Mouse (Mus musculus): ENCODE measurements around the gene St5. TPM values are rescaled to one million over a fixed set of nuclear protein-coding genes. Genes with fewer than 3 reads are reported as not detected.

St5 gene
- total RNA-seq, 1 experiment = 25.6 TPM

DNA sequence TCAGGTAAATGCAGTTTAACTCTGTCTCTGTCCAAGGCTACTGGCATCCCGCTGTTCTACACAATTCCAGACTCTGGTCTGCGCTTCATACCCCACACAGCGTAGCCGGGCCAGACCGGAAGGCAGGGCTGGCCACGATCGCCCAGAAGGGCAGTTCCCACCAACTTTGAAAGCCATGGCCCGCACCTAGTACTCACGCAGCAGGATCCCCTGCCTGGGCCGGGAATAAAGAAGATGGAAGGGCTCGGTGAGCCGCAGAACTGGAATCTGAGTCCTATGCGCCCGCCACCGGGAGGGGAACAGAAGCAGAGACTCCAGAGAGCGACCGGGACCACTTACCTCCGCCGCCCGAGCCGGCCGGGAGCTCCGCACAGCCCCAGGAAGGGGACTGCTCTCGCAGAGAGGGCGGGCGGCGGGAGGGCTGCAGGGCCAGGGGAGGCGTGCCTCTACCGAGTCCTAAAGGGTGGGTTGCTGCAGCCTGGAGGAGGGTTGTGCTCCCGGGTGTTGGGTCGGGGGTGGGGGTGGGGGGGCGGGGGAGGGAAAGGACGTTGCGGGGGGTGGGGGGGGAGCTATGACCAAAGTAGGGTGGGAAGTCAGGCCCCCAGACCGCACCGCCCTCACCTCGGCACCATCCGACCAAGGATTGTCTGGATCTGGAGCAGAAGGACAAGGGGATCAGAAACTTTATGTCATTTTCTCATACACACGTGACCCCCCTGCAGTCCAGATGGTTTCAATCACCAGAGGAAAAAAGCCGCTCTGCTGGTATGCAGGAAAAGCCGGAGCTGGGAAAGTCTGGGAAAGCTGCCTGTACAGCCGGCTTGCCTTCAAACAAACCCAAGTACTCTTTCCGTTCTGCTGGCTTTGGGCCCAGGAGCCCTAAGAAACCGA, 31.6 kb downstream of the St5 start:
- H3K27ac ChIP-seq (ENCODE audit: insufficient read depth, low read depth, low read length, poor library complexity, severe bottlenecking) = no peak overlapping the region
- no peaks in the 10 kb centered on the region for H3K36me3 ChIP-seq (ENCODE audit: control insufficient read depth, insufficient read depth, low read length, poor library complexity, severe bottlenecking)
- H3K4me1 ChIP-seq (ENCODE audit: control insufficient read depth in 2 of 2, insufficient read depth in 2 of 2, low read length in 2 of 2, poor library complexity in 1 of 2) = no peaks in the 10 kb centered on the region
- H3K9ac ChIP-seq (ENCODE audit: insufficient read depth, low read depth, low read length, poor library complexity, severe bottlenecking) = peak overlapping the region; percentile 66
- no peaks in the 10 kb centered on the region for H3K9me3 ChIP-seq (ENCODE audit: control insufficient read depth, insufficient read depth, low read depth, low read length)
- DNase-seq (ENCODE audit: low read depth, low spot score) = peak; percentile 12
- TF ChIP-seq MAFK (IDR thresholded peaks at IDR 0.05; ENCODE audit: insufficient read depth, low read depth, low read length) (no peak), CHD2 (IDR thresholded peaks at IDR 0.05; ENCODE audit: low read depth, low read length) (no peak), ZC3H11A (IDR thresholded peaks at IDR 0.05; ENCODE audit: borderline replicate concordance, low read depth, low read length) (no peak), HCFC1 (IDR thresholded peaks at IDR 0.05; ENCODE audit: borderline replicate concordance, insufficient read depth, low read length) (no peak), ZNF384 (IDR thresholded peaks at IDR 0.05; ENCODE audit: low read depth, low read length) (no peak)
- in situ Hi-C loops (cut with MboI; ENCODE audit: low sequenced_read_pairs in 2 of 2, unreplicated experiment in 2 of 2) = no loop called here
- peak overlapping the region; percentile 60 to 65 for H3K4me3 ChIP-seq (ENCODE audit: insufficient read depth in 1 of 2, low read depth in 1 of 2, low read length in 2 of 2, poor library complexity in 1 of 2, severe bottlenecking in 1 of 2)

DNA sequence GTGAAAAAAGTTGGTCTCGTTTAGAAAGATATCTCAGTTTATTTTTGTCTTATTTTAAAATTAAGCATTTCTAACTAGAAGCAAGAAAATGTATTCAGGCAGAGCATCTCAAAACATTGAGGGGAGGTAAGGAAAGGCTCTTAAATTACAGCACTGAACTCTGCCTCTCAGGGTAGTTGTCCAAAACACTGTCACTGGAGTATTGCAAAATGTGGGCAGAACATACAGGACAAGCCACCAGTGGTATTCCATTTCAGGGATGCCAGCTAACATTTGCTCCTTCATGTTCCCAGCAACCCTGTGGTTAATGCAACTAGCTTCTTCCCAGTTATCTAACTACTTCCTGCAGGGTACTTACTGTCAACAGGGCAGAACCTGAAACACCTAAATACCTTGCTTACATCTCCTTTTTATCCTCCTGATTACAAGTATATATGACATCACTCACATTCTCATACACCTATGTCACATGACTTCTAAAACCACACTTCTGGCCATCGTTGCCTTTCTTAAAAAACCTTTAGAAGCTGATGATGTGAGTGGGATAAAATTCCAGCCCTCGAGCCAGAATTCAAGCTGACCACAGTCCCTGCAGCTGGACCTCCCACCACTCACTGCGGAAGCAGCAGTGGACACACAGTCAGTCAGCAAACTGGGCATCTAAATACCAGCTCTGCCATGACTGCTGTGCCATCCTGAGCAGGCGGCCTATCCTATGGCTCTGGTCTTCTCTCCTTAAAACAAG, 33.8 kb downstream of the St5 start:
- TF ChIP-seq CHD2 (IDR thresholded peaks at IDR 0.05; ENCODE audit: low read depth, low read length) = no peak
- TF ChIP-seq HCFC1 (IDR thresholded peaks at IDR 0.05; ENCODE audit: borderline replicate concordance, insufficient read depth, low read length) = no peak
- TF ChIP-seq ZNF384 (IDR thresholded peaks at IDR 0.05; ENCODE audit: low read depth, low read length) = no peak
- TF ChIP-seq MAFK (IDR thresholded peaks at IDR 0.05; ENCODE audit: insufficient read depth, low read depth, low read length) = no peak
- TF ChIP-seq ZC3H11A (IDR thresholded peaks at IDR 0.05; ENCODE audit: borderline replicate concordance, low read depth, low read length) = no peak
- H3K9ac ChIP-seq (ENCODE audit: insufficient read depth, low read depth, low read length, poor library complexity, severe bottlenecking) = no peak overlapping the region
- no peak overlapping the region for H3K27ac ChIP-seq (ENCODE audit: insufficient read depth, low read depth, low read length, poor library complexity, severe bottlenecking)
- H3K36me3 ChIP-seq (ENCODE audit: control insufficient read depth, insufficient read depth, low read length, poor library complexity, severe bottlenecking) = no peaks in the 10 kb centered on the region
- no peaks in the 10 kb centered on the region for H3K4me1 ChIP-seq (ENCODE audit: control insufficient read depth in 2 of 2, insufficient read depth in 2 of 2, low read length in 2 of 2, poor library complexity in 1 of 2)
- in situ Hi-C loops (cut with MboI; ENCODE audit: low sequenced_read_pairs in 2 of 2, unreplicated experiment in 2 of 2) = no loop called here
- DNase-seq (ENCODE audit: low read depth, low spot score) = no peak
- no peaks in the 10 kb centered on the region for H3K9me3 ChIP-seq (ENCODE audit: control insufficient read depth, insufficient read depth, low read depth, low read length)
- H3K4me3 ChIP-seq (ENCODE audit: insufficient read depth in 1 of 2, low read depth in 1 of 2, low read length in 2 of 2, poor library complexity in 1 of 2, severe bottlenecking in 1 of 2) = no peak overlapping the region

DNA sequence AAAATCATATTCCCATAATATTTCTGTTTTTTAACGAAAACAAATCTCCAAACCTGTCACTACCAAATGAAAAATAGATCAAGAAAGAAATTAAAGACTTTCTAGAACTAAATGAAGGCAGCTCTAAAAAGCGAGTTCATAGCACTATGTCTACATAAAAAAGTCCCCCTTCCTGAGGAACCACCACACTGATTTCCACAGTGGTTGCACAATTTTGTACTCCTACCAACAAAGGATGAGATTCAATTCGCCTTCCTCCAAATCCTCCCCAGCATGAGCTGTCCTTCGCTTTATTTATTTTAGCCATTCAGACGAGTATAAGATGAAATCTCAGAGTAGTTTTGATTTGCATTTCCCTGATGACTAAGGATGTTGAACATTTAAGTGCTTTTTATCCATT, 36.7 kb downstream of the St5 start:
- H3K9me3 ChIP-seq (ENCODE audit: control insufficient read depth, insufficient read depth, low read depth, low read length) = no peaks in the 10 kb centered on the region
- no peaks in the 10 kb centered on the region for H3K4me1 ChIP-seq (ENCODE audit: control insufficient read depth in 2 of 2, insufficient read depth in 2 of 2, low read length in 2 of 2, poor library complexity in 1 of 2)
- no peak overlapping the region for H3K27ac ChIP-seq (ENCODE audit: insufficient read depth, low read depth, low read length, poor library complexity, severe bottlenecking)
- TF ChIP-seq HCFC1 (IDR thresholded peaks at IDR 0.05; ENCODE audit: borderline replicate concordance, insufficient read depth, low read length) (no peak), CHD2 (IDR thresholded peaks at IDR 0.05; ENCODE audit: low read depth, low read length) (no peak), ZC3H11A (IDR thresholded peaks at IDR 0.05; ENCODE audit: borderline replicate concordance, low read depth, low read length) (no peak), MAFK (IDR thresholded peaks at IDR 0.05; ENCODE audit: insufficient read depth, low read depth, low read length) (no peak), ZNF384 (IDR thresholded peaks at IDR 0.05; ENCODE audit: low read depth, low read length) (no peak)
- in situ Hi-C loops (cut with MboI; ENCODE audit: low sequenced_read_pairs in 2 of 2, unreplicated experiment in 2 of 2) = no loop called here
- DNase-seq (ENCODE audit: low read depth, low spot score) = no peak
- no peak overlapping the region for H3K4me3 ChIP-seq (ENCODE audit: insufficient read depth in 1 of 2, low read depth in 1 of 2, low read length in 2 of 2, poor library complexity in 1 of 2, severe bottlenecking in 1 of 2)
- H3K36me3 ChIP-seq (ENCODE audit: control insufficient read depth, insufficient read depth, low read length, poor library complexity, severe bottlenecking) = no peaks in the 10 kb centered on the region
- no peak overlapping the region for H3K9ac ChIP-seq (ENCODE audit: insufficient read depth, low read depth, low read length, poor library complexity, severe bottlenecking)

DNA sequence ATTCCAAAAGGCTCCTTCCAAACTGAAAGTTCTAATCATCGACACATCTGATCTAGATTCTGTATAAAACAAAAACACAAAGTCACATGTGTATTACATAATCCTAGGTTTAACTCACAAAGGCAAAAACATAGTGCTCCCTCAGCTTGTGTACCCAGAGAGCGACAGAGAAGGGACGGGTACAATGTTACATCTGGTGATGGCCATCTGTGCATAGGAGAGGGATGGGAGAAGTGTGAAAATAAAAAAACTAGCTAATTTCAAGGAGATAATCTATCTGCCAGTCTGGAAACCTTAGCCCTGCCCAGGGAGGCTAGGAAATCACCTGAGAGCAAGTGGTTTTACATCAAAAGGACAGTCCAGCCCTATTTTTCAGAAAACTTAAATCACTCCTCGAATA, 40.8 kb downstream of the St5 start:
- Histone ChIP-seq H3K36me3 (ENCODE audit: control insufficient read depth, insufficient read depth, low read length, poor library complexity, severe bottlenecking) (no peaks in the 10 kb centered on the region), H3K4me1 (ENCODE audit: control insufficient read depth in 2 of 2, insufficient read depth in 2 of 2, low read length in 2 of 2, poor library complexity in 1 of 2) (no peaks in the 10 kb centered on the region), H3K9ac (ENCODE audit: insufficient read depth, low read depth, low read length, poor library complexity, severe bottlenecking) (no peak overlapping the region), H3K9me3 (ENCODE audit: control insufficient read depth, insufficient read depth, low read depth, low read length) (no peaks in the 10 kb centered on the region), H3K4me3 (ENCODE audit: insufficient read depth in 1 of 2, low read depth in 1 of 2, low read length in 2 of 2, poor library complexity in 1 of 2, severe bottlenecking in 1 of 2) (no peak overlapping the region), H3K27ac (ENCODE audit: insufficient read depth, low read depth, low read length, poor library complexity, severe bottlenecking) (no peak overlapping the region)
- DNase-seq (ENCODE audit: low read depth, low spot score) = no peak
- in situ Hi-C loops (cut with MboI; ENCODE audit: low sequenced_read_pairs in 2 of 2, unreplicated experiment in 2 of 2) = no loop called here
- no peak for TF ChIP-seq MAFK (IDR thresholded peaks at IDR 0.05; ENCODE audit: insufficient read depth, low read depth, low read length)
- no peak for TF ChIP-seq ZC3H11A (IDR thresholded peaks at IDR 0.05; ENCODE audit: borderline replicate concordance, low read depth, low read length)
- TF ChIP-seq ZNF384 (IDR thresholded peaks at IDR 0.05; ENCODE audit: low read depth, low read length) = no peak
- no peak for TF ChIP-seq HCFC1 (IDR thresholded peaks at IDR 0.05; ENCODE audit: borderline replicate concordance, insufficient read depth, low read length)
- TF ChIP-seq CHD2 (IDR thresholded peaks at IDR 0.05; ENCODE audit: low read depth, low read length) = no peak
